Mouse (Mus musculus): ENCODE data around the gene Ltbp3. TPM values are rescaled to one million over a fixed set of nuclear protein-coding genes. Genes with fewer than 3 reads are reported as not detected.

Ltbp3 gene
- polyA plus RNA-seq, 1 experiment from 2014 or later: 3.8 TPM

- no peaks in the 10 kb centered on the region for H3K27me3 ChIP-seq (ENCODE audit: control insufficient read depth, insufficient read depth, low read length)
- peak; percentile 95 for DNase-seq (ENCODE audit: low spot score)
- H3K4me1 ChIP-seq (replicated peaks; ENCODE audit: control insufficient read depth, insufficient read depth, low read length): peaks cover 16% of the 10 kb centered on the region
- peak overlapping the region; percentile 98 for H3K4me3 ChIP-seq (ENCODE audit: low read depth, low read length)
- H3K36me3 ChIP-seq (ENCODE audit: control insufficient read depth, insufficient read depth, low read length): no peaks in the 10 kb centered on the region; the same call in 1 of the 2 replicates
- H3K9ac ChIP-seq (ENCODE audit: low read depth, low read length): peak overlapping the region; percentile 100
- no peaks in the 10 kb centered on the region for H3K9me3 ChIP-seq (ENCODE audit: control insufficient read depth, low read length)
- no peak overlapping the region for H3K27ac ChIP-seq (ENCODE audit: low read depth, low read length)
- 7% methylated on average over 14 of the region's 14 CpGs for WGBS
- H3K4me2 ChIP-seq (replicated peaks; ENCODE audit: low read depth, low read length): peak overlapping the region; percentile 96
- no peak for ATAC-seq (ENCODE audit: low FRiP score)
Measured at GRCm38 (mm10) chr19:5727701-5728100, 13.0 kb upstream of the Ltbp3 start.

GRCm38 (mm10) chr19:5728631-5729443 lies 11.9 kb upstream of the Ltbp3 start:
- no peaks in the 10 kb centered on the region for H3K27me3 ChIP-seq (ENCODE audit: control insufficient read depth, insufficient read depth, low read length)
- H3K9ac ChIP-seq (ENCODE audit: low read depth, low read length): peak overlapping the region; percentile 100
- WGBS: 10% methylated on average over 37 of the region's 37 CpGs
- peak overlapping the region; percentile 98 for H3K4me3 ChIP-seq (ENCODE audit: low read depth, low read length)
- H3K27ac ChIP-seq (ENCODE audit: low read depth, low read length): peak overlapping the region; percentile 96
- DNase-seq (ENCODE audit: low spot score) (peak; percentile 73), ATAC-seq (ENCODE audit: low FRiP score) (peak; percentile 55)
- no peaks in the 10 kb centered on the region for H3K9me3 ChIP-seq (ENCODE audit: control insufficient read depth, low read length)
- H3K4me1 ChIP-seq (replicated peaks; ENCODE audit: control insufficient read depth, insufficient read depth, low read length): peaks cover 16% of the 10 kb centered on the region
- H3K4me2 ChIP-seq (replicated peaks; ENCODE audit: low read depth, low read length): peak overlapping the region; percentile 96
- H3K36me3 ChIP-seq (ENCODE audit: control insufficient read depth, insufficient read depth, low read length): no peaks in the 10 kb centered on the region

DNA sequence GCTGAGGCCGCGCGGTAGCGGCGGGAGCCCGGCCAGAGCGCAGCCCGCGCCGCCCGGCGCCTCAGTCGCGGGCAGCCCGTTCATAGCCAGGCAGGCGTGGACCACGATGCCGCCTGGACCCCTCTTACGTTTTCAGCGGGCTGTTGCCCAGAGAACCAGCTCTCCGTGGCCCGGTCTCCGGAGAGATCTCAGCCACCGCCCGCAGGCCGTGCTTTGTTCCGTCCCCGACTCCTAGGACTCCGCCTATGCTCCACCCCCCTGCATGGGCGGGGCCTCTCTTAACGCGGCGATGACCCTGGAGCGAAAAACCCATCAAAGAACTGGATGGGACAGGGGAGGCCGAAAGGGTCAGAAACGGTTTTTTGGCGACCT lies 11.3 kb upstream of the Ltbp3 start, which contains the start of gene Fam89b:
TSS of gene Fam89b (minus strand) at position 210 of the 372 bp plus-strand sequence.
- no peaks in the 10 kb centered on the region for H3K27me3 ChIP-seq (ENCODE audit: control insufficient read depth, insufficient read depth, low read length)
- H3K9me3 ChIP-seq (ENCODE audit: control insufficient read depth, low read length): no peaks in the 10 kb centered on the region
- H3K4me3 ChIP-seq (ENCODE audit: low read depth, low read length): peak within 1 kb of the TSS; percentile 98
- H3K27ac ChIP-seq (ENCODE audit: low read depth, low read length): peak within 1 kb of the TSS; percentile 96
- ATAC-seq (ENCODE audit: low FRiP score) (peak; percentile 84), DNase-seq (ENCODE audit: low spot score) (peak; percentile 95)
- under 1% methylated on average over 37 of the region's 37 CpGs for WGBS
- H3K36me3 ChIP-seq (ENCODE audit: control insufficient read depth, insufficient read depth, low read length): no peaks in the 10 kb centered on the region
- H3K9ac ChIP-seq (ENCODE audit: low read depth, low read length): peak within 1 kb of the TSS; percentile 100
- H3K4me2 ChIP-seq (replicated peaks; ENCODE audit: low read depth, low read length): peak within 1 kb of the TSS; percentile 96
- peaks cover 16% of the 10 kb centered on the region for H3K4me1 ChIP-seq (replicated peaks; ENCODE audit: control insufficient read depth, insufficient read depth, low read length)

DNA sequence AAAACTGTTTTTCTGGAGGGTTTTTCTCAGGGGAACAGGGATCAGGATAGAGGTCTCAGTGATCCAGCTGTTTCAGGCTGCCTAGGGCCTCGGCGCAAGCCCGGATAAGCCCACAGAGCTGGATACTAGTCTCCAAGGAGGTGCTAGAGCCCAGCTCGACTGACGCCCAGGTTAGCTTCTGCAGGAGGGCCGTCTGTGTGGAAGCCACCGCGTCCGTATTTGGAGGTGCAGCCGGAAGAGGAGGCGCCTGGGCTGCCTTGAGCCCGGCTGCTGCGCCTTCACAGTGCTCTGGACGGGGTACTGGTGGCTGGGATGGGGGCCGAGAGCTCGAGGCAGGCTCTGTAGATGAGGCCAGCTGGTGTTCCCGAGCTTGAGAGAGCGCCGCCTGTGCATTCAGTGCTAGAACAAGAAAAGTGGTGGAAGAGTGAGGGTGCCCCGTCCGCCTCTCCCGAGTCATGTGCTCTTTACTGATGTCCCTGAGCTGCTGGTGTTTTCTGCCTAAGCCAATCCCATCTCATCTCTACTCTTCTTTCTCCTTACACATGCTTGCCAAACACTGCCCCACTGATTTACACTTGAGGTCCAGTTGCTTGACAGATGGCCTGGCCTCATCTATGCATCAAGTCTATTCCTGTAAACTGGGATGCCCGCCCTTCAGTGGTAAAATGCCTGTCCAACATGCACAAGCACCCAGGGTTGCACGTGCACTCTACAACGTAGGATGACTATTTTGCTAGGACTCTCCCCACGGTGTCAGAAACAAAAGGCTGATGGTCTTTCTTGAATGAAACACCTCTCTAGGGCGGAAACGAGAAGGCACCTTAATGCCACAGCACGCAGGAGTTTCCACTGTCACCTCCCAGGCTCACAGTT lies 10.2 kb upstream of the Ltbp3 start:
- H3K36me3 ChIP-seq (ENCODE audit: control insufficient read depth, insufficient read depth, low read length): no peaks in the 10 kb centered on the region

GRCm38 (mm10) chr19:5731264-5731978 lies 9.3 kb upstream of the Ltbp3 start:
- peak overlapping the region; percentile 72 for H3K9ac ChIP-seq (ENCODE audit: low read depth, low read length)
- no peak overlapping the region for H3K27ac ChIP-seq (ENCODE audit: low read depth, low read length)
- ATAC-seq (ENCODE audit: low FRiP score) (peak; percentile 81), DNase-seq (ENCODE audit: low spot score) (peak; percentile 98)
- H3K27me3 ChIP-seq (ENCODE audit: control insufficient read depth, insufficient read depth, low read length): no peaks in the 10 kb centered on the region
- peaks cover 10% of the 10 kb centered on the region for H3K4me1 ChIP-seq (replicated peaks; ENCODE audit: control insufficient read depth, insufficient read depth, low read length)
- WGBS: under 1% methylated on average over 47 of the region's 47 CpGs
- peak overlapping the region; percentile 85 for H3K4me2 ChIP-seq (replicated peaks; ENCODE audit: low read depth, low read length)
- no peaks in the 10 kb centered on the region for H3K9me3 ChIP-seq (ENCODE audit: control insufficient read depth, low read length)
- peak overlapping the region; percentile 76 for H3K4me3 ChIP-seq (ENCODE audit: low read depth, low read length)
- no peaks in the 10 kb centered on the region for H3K36me3 ChIP-seq (ENCODE audit: control insufficient read depth, insufficient read depth, low read length)

More for the DNA sequence above, 10.2 kb upstream of the Ltbp3 start:
- H3K9me3 ChIP-seq (ENCODE audit: control insufficient read depth, low read length): no peaks in the 10 kb centered on the region
- no peak overlapping the region for H3K27ac ChIP-seq (ENCODE audit: low read depth, low read length)
- DNase-seq (ENCODE audit: low spot score) (no peak), ATAC-seq (ENCODE audit: low FRiP score) (no peak)
- H3K27me3 ChIP-seq (ENCODE audit: control insufficient read depth, insufficient read depth, low read length): no peaks in the 10 kb centered on the region
- H3K4me2 ChIP-seq (replicated peaks; ENCODE audit: low read depth, low read length): peak overlapping the region; percentile 85
- peaks cover 13% of the 10 kb centered on the region for H3K4me1 ChIP-seq (replicated peaks; ENCODE audit: control insufficient read depth, insufficient read depth, low read length)
- WGBS: 74% methylated on average over 29 of the region's 29 CpGs
- peak overlapping the region; percentile 72; the same call in 1 of the 2 replicates for H3K9ac ChIP-seq (ENCODE audit: low read depth, low read length)
- H3K4me3 ChIP-seq (ENCODE audit: low read depth, low read length): peak overlapping the region; percentile 76

DNA sequence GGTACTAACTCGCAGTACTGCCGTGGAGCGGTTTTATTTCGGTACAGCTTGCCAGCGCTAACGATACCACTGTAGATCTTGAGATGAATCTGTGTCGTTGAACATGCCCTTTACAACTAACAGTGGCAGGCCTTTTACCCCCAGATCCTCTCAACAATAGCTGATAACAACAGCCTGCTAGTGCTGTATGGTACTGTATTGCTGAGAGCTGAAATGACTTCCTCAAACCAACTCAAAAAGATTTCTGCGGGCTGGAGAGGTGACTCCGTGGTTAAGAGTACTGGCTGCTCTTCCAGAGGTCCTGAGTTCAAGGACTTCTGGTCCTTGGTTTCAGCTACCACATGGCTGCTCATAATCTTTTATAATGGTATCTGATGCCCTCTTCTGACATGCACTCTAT lies 6.4 kb upstream of the Ltbp3 start:
- DNase-seq (ENCODE audit: low spot score) (no peak), ATAC-seq (ENCODE audit: low FRiP score) (no peak)
- no peak overlapping the region for H3K4me3 ChIP-seq (ENCODE audit: low read depth, low read length)
- no peak overlapping the region for H3K4me2 ChIP-seq (replicated peaks; ENCODE audit: low read depth, low read length)
- no peaks in the 10 kb centered on the region for H3K9me3 ChIP-seq (ENCODE audit: control insufficient read depth, low read length)
- H3K27me3 ChIP-seq (ENCODE audit: control insufficient read depth, insufficient read depth, low read length): peaks cover 2% of the 10 kb centered on the region; the same call in 1 of the 2 replicates
- H3K9ac ChIP-seq (ENCODE audit: low read depth, low read length): no peak overlapping the region
- H3K27ac ChIP-seq (ENCODE audit: low read depth, low read length): no peak overlapping the region
- 85% methylated on average over 9 of the region's 9 CpGs for WGBS
- no peaks in the 10 kb centered on the region for H3K36me3 ChIP-seq (ENCODE audit: control insufficient read depth, insufficient read depth, low read length)
- H3K4me1 ChIP-seq (replicated peaks; ENCODE audit: control insufficient read depth, insufficient read depth, low read length): peaks cover 2% of the 10 kb centered on the region

DNA sequence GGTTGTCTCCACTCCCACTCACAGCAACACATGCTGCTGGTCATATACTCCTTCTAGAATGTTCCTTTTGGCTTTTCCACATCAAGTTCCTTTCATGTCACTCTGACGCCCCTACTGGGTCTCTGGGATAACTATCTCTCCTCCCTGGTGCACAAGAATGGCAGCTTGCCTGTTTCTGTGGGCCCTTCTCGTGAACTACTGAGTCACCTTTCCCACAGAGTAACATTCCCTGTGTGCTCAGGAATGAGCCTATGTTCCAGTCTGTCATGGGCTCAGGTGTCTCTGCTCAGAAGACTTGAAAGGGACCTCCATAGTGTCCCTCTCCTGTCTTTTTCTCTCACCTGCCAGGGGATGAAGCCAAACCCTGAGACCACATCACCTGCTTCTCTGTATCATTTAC lies 1.3 kb upstream of the Ltbp3 start:
- WGBS: 52% methylated on average over 2 of the region's 2 CpGs
- H3K36me3 ChIP-seq (ENCODE audit: control insufficient read depth, insufficient read depth, low read length): no peaks in the 10 kb centered on the region
- H3K9ac ChIP-seq (ENCODE audit: low read depth, low read length): no peak overlapping the region
- peaks cover 33% of the 10 kb centered on the region for H3K27me3 ChIP-seq (ENCODE audit: control insufficient read depth, insufficient read depth, low read length)
- H3K9me3 ChIP-seq (ENCODE audit: control insufficient read depth, low read length): no peaks in the 10 kb centered on the region
- H3K27ac ChIP-seq (ENCODE audit: low read depth, low read length): no peak overlapping the region
- no peak overlapping the region for H3K4me3 ChIP-seq (ENCODE audit: low read depth, low read length)
- ATAC-seq (ENCODE audit: low FRiP score) (no peak), DNase-seq (ENCODE audit: low spot score) (no peak)
- H3K4me1 ChIP-seq (replicated peaks; ENCODE audit: control insufficient read depth, insufficient read depth, low read length): peaks cover 4% of the 10 kb centered on the region; the same call in 1 of the 2 replicates
- H3K4me2 ChIP-seq (replicated peaks; ENCODE audit: low read depth, low read length): no peak overlapping the region

DNA sequence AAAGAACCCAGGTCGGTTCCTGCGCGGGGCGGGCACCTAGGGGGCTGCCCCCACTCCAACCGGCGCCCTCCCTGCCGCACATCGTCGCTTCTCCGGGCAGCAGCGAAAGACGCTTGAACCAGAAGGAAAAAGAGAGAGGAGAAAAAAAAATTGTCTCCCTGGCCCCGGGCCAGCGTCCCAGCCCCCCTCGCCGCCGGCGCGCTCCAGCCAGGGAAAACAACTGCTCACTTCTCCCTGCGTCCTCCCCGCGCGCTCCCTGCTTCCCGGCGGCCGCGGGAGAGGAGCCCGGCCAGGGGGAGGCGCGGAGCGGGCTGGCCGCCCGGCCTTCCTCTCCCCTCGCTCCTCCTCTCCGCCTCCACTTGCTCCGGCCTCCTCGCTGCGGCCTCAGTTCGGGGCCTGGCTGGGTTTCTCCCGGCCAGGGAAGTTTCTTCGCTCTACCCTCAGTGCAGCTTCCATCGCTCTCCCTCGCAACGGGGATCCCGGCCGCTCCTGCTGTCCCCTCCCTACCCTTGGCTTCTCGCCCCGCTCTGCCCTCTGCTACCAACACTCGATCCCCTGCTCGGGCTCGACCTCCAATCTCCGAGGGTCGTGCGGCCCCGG lies 1.0 kb downstream of the Ltbp3 start:
- H3K9ac ChIP-seq (ENCODE audit: low read depth, low read length): peak overlapping the region; percentile 85
- WGBS: 1% methylated on average over 39 of the region's 55 CpGs
- peak overlapping the region; percentile 59 for H3K4me3 ChIP-seq (ENCODE audit: low read depth, low read length)
- H3K4me1 ChIP-seq (replicated peaks; ENCODE audit: control insufficient read depth, insufficient read depth, low read length): peaks cover 8% of the 10 kb centered on the region; the same call in 1 of the 2 replicates
- peaks cover 51% of the 10 kb centered on the region for H3K27me3 ChIP-seq (ENCODE audit: control insufficient read depth, insufficient read depth, low read length)
- peak; percentile 72 for DNase-seq (ENCODE audit: low spot score)
- H3K9me3 ChIP-seq (ENCODE audit: control insufficient read depth, low read length): no peaks in the 10 kb centered on the region
- H3K4me2 ChIP-seq (replicated peaks; ENCODE audit: low read depth, low read length): peak overlapping the region; percentile 100
- no peaks in the 10 kb centered on the region for H3K36me3 ChIP-seq (ENCODE audit: control insufficient read depth, insufficient read depth, low read length)
- peak overlapping the region; percentile 39; the same call in 1 of the 2 replicates for H3K27ac ChIP-seq (ENCODE audit: low read depth, low read length)
- peak; percentile 49; the same call in 1 of the 2 replicates for ATAC-seq (ENCODE audit: low FRiP score)

Measured in hindbrain, embryonic 11.5 days (tissue).